Mouse (Mus musculus) bone marrow macrophage, adult 2 months (primary cell): ENCODE results near the gene Med17.

Source experiments
- CTCF ChIP-seq: IDR thresholded peaks from 2 replicates; pipeline ENCODE4 v1.5.1; 2012; ENCODE audit warnings: low read depth, mild to moderate bottlenecking, low read length, moderate library complexity
- POLR2A ChIP-seq: IDR thresholded peaks from 2 replicates; pipeline ENCODE4 v1.6.1; 2012; ENCODE audit warnings: mild to moderate bottlenecking, low read depth, low read length, borderline replicate concordance

GRCm38 (mm10) chr9:15256214-15256613 is 23.5 kb downstream of the Med17 start:
- TF ChIP-seq CTCF (no peak), POLR2A (no peak)
